Mouse (Mus musculus): ENCODE measurements around the gene Ptpn7. TPM values are rescaled to one million over a fixed set of nuclear protein-coding genes. Genes with fewer than 3 reads are reported as not detected.

The Ptpn7 gene
- polyA plus RNA-seq, 1 experiment from 2014 or later, result 1.2 TPM

- Histone ChIP-seq H3K36me3 (ENCODE audit: control insufficient read depth, insufficient read depth, low read length) (no peaks in the 10 kb centered on the region), H3K4me3 (ENCODE audit: low read depth, low read length) (no peak overlapping the region), H3K4me1 (ENCODE audit: control insufficient read depth, insufficient read depth, low read length) (peaks cover 9% of the 10 kb centered on the region; the same call in 1 of the 2 replicates), H3K9me3 (ENCODE audit: control insufficient read depth, low read depth, low read length) (no peaks in the 10 kb centered on the region), H3K27me3 (ENCODE audit: control insufficient read depth, insufficient read depth, low read length) (no peaks in the 10 kb centered on the region), H3K4me2 (replicated peaks; ENCODE audit: low read depth, low read length) (no peak overlapping the region), H3K9ac (replicated peaks; ENCODE audit: low read depth, low read length) (no peak overlapping the region), H3K27ac (ENCODE audit: low read length) (0 out of 2 replicates have a peak overlapping the region, but pooled peaks have one; percentile 15)
- ATAC-seq (ENCODE audit: insufficient number of reproducible peaks, insufficient read depth, low FRiP score, low read depth), result no peak
- WGBS, result 25% methylated on average over 6 of the region's 6 CpGs
Observed at GRCm38 (mm10) chr1:135131034-135131433, 1.5 kb upstream of the Ptpn7 start.

GRCm38 (mm10) chr1:135131560-135131959, 940 bp upstream of the Ptpn7 start:
- WGBS, result 40% methylated on average over 8 of the region's 8 CpGs
- ATAC-seq (ENCODE audit: insufficient number of reproducible peaks, insufficient read depth, low FRiP score, low read depth), result no peak
- Histone ChIP-seq H3K4me2 (replicated peaks; ENCODE audit: low read depth, low read length) (no peak overlapping the region), H3K9me3 (ENCODE audit: control insufficient read depth, low read depth, low read length) (no peaks in the 10 kb centered on the region), H3K27ac (ENCODE audit: low read length) (0 out of 2 replicates have a peak overlapping the region, but pooled peaks have one; percentile 15), H3K36me3 (ENCODE audit: control insufficient read depth, insufficient read depth, low read length) (no peaks in the 10 kb centered on the region), H3K4me3 (ENCODE audit: low read depth, low read length) (no peak overlapping the region), H3K4me1 (ENCODE audit: control insufficient read depth, insufficient read depth, low read length) (peaks cover 7% of the 10 kb centered on the region; the same call in 1 of the 2 replicates), H3K9ac (replicated peaks; ENCODE audit: low read depth, low read length) (no peak overlapping the region), H3K27me3 (ENCODE audit: control insufficient read depth, insufficient read depth, low read length) (no peaks in the 10 kb centered on the region)

- ATAC-seq (ENCODE audit: insufficient number of reproducible peaks, insufficient read depth, low FRiP score, low read depth), result no peak
- 81% methylated on average over 9 of the region's 9 CpGs for WGBS
- Histone ChIP-seq H3K4me3 (ENCODE audit: low read depth, low read length) (no peak overlapping the region), H3K36me3 (ENCODE audit: control insufficient read depth, insufficient read depth, low read length) (no peaks in the 10 kb centered on the region), H3K4me1 (ENCODE audit: control insufficient read depth, insufficient read depth, low read length) (peaks cover 3% of the 10 kb centered on the region; the same call in 1 of the 2 replicates), H3K27me3 (ENCODE audit: control insufficient read depth, insufficient read depth, low read length) (no peaks in the 10 kb centered on the region), H3K9me3 (ENCODE audit: control insufficient read depth, low read depth, low read length) (no peaks in the 10 kb centered on the region), H3K27ac (ENCODE audit: low read length) (no peak overlapping the region), H3K4me2 (replicated peaks; ENCODE audit: low read depth, low read length) (no peak overlapping the region), H3K9ac (replicated peaks; ENCODE audit: low read depth, low read length) (no peak overlapping the region)
Observed at GRCm38 (mm10) chr1:135132893-135133369, 431 bp downstream of the Ptpn7 start.

- ATAC-seq (ENCODE audit: insufficient number of reproducible peaks, insufficient read depth, low FRiP score, low read depth), result no peak
- WGBS, result 78% methylated on average over 10 of the region's 10 CpGs
Observed at GRCm38 (mm10) chr1:135133678-135134435, 1.4 kb downstream of the Ptpn7 start.

GRCm38 (mm10) chr1:135135111-135135787, 2.7 kb downstream of the Ptpn7 start:
- Histone ChIP-seq H3K36me3 (ENCODE audit: control insufficient read depth, insufficient read depth, low read length) (no peaks in the 10 kb centered on the region), H3K4me3 (ENCODE audit: low read depth, low read length) (no peak overlapping the region), H3K4me2 (replicated peaks; ENCODE audit: low read depth, low read length) (no peak overlapping the region), H3K27me3 (ENCODE audit: control insufficient read depth, insufficient read depth, low read length) (no peaks in the 10 kb centered on the region), H3K9me3 (ENCODE audit: control insufficient read depth, low read depth, low read length) (no peaks in the 10 kb centered on the region), H3K4me1 (ENCODE audit: control insufficient read depth, insufficient read depth, low read length) (peaks cover 3% of the 10 kb centered on the region; the same call in 1 of the 2 replicates), H3K9ac (replicated peaks; ENCODE audit: low read depth, low read length) (no peak overlapping the region), H3K27ac (ENCODE audit: low read length) (no peak overlapping the region)
- 87% methylated on average over 8 of the region's 8 CpGs for WGBS
- no peak for ATAC-seq (ENCODE audit: insufficient number of reproducible peaks, insufficient read depth, low FRiP score, low read depth)

More at GRCm38 (mm10) chr1:135133678-135134435, 1.4 kb downstream of the Ptpn7 start:
- no peak overlapping the region for H3K27ac ChIP-seq (ENCODE audit: low read length)
- H3K4me3 ChIP-seq (ENCODE audit: low read depth, low read length), result no peak overlapping the region
- H3K4me1 ChIP-seq (ENCODE audit: control insufficient read depth, insufficient read depth, low read length), result peaks cover 3% of the 10 kb centered on the region; the same call in 1 of the 2 replicates
- no peaks in the 10 kb centered on the region for H3K36me3 ChIP-seq (ENCODE audit: control insufficient read depth, insufficient read depth, low read length)
- H3K9ac ChIP-seq (replicated peaks; ENCODE audit: low read depth, low read length), result no peak overlapping the region
- H3K27me3 ChIP-seq (ENCODE audit: control insufficient read depth, insufficient read depth, low read length), result no peaks in the 10 kb centered on the region
- H3K4me2 ChIP-seq (replicated peaks; ENCODE audit: low read depth, low read length), result no peak overlapping the region
- H3K9me3 ChIP-seq (ENCODE audit: control insufficient read depth, low read depth, low read length), result no peaks in the 10 kb centered on the region

- no peaks in the 10 kb centered on the region for H3K27me3 ChIP-seq (ENCODE audit: control insufficient read depth, insufficient read depth, low read length)
- H3K36me3 ChIP-seq (ENCODE audit: control insufficient read depth, insufficient read depth, low read length), result no peaks in the 10 kb centered on the region
- no peak; the same call in 1 of the 2 replicates for ATAC-seq (ENCODE audit: insufficient number of reproducible peaks, insufficient read depth, low FRiP score, low read depth)
- 7% methylated on average over 1 of the region's 1 CpGs for WGBS
- H3K4me3 ChIP-seq (ENCODE audit: low read depth, low read length), result no peak overlapping the region
- no peak overlapping the region for H3K4me2 ChIP-seq (replicated peaks; ENCODE audit: low read depth, low read length)
- H3K9me3 ChIP-seq (ENCODE audit: control insufficient read depth, low read depth, low read length), result no peaks in the 10 kb centered on the region
- H3K9ac ChIP-seq (replicated peaks; ENCODE audit: low read depth, low read length), result no peak overlapping the region
- H3K27ac ChIP-seq (ENCODE audit: low read length), result no peak overlapping the region
- H3K4me1 ChIP-seq (ENCODE audit: control insufficient read depth, insufficient read depth, low read length), result no peaks in the 10 kb centered on the region; the same call in 1 of the 2 replicates
Observed at GRCm38 (mm10) chr1:135136500-135136899, 4.0 kb downstream of the Ptpn7 start.

- H3K9ac ChIP-seq (replicated peaks; ENCODE audit: low read depth, low read length), result no peak overlapping the region
- H3K4me3 ChIP-seq (ENCODE audit: low read depth, low read length), result no peak overlapping the region
- no peak overlapping the region for H3K27ac ChIP-seq (ENCODE audit: low read length)
- no peaks in the 10 kb centered on the region for H3K9me3 ChIP-seq (ENCODE audit: control insufficient read depth, low read depth, low read length)
- WGBS, result 65% methylated on average over 2 of the region's 2 CpGs
- no peaks in the 10 kb centered on the region for H3K4me1 ChIP-seq (ENCODE audit: control insufficient read depth, insufficient read depth, low read length)
- no peak for ATAC-seq (ENCODE audit: insufficient number of reproducible peaks, insufficient read depth, low FRiP score, low read depth)
- H3K27me3 ChIP-seq (ENCODE audit: control insufficient read depth, insufficient read depth, low read length), result no peaks in the 10 kb centered on the region
- H3K36me3 ChIP-seq (ENCODE audit: control insufficient read depth, insufficient read depth, low read length), result no peaks in the 10 kb centered on the region
- no peak overlapping the region for H3K4me2 ChIP-seq (replicated peaks; ENCODE audit: low read depth, low read length)
Observed at GRCm38 (mm10) chr1:135139906-135140305, 7.4 kb downstream of the Ptpn7 start.

- Histone ChIP-seq H3K4me1 (ENCODE audit: control insufficient read depth, insufficient read depth, low read length) (no peaks in the 10 kb centered on the region), H3K27me3 (ENCODE audit: control insufficient read depth, insufficient read depth, low read length) (no peaks in the 10 kb centered on the region), H3K27ac (ENCODE audit: low read length) (no peak overlapping the region), H3K4me2 (replicated peaks; ENCODE audit: low read depth, low read length) (no peak overlapping the region), H3K9ac (replicated peaks; ENCODE audit: low read depth, low read length) (no peak overlapping the region), H3K4me3 (ENCODE audit: low read depth, low read length) (no peak overlapping the region), H3K36me3 (ENCODE audit: control insufficient read depth, insufficient read depth, low read length) (no peaks in the 10 kb centered on the region), H3K9me3 (ENCODE audit: control insufficient read depth, low read depth, low read length) (no peaks in the 10 kb centered on the region)
- no peak for ATAC-seq (ENCODE audit: insufficient number of reproducible peaks, insufficient read depth, low FRiP score, low read depth)
- 59% methylated on average over 2 of the region's 2 CpGs for WGBS
Observed at GRCm38 (mm10) chr1:135142452-135142851, 10.0 kb downstream of the Ptpn7 start.
